Mouse (Mus musculus) ES-E14 (cell line): ENCODE data around the gene Adgrg5.

Experiments
- CHD2 ChIP-seq: IDR thresholded peaks from 2 replicates; pipeline ENCODE4 v1.6.1; 2014; ENCODE audit warnings: mild to moderate bottlenecking, low read depth, low read length, inconsistent platforms
- HCFC1 ChIP-seq: IDR thresholded peaks from 2 replicates; pipeline ENCODE4 v1.6.1; 2012; ENCODE audit warnings: low read length, inconsistent platforms, borderline replicate concordance; ENCODE audit not compliant: insufficient read depth
- MAFK ChIP-seq: IDR thresholded peaks from 2 replicates; pipeline ENCODE4 v1.6.1; 2014; ENCODE audit warnings: mild to moderate bottlenecking, low read depth, low read length, inconsistent platforms; ENCODE audit not compliant: insufficient read depth

DNA sequence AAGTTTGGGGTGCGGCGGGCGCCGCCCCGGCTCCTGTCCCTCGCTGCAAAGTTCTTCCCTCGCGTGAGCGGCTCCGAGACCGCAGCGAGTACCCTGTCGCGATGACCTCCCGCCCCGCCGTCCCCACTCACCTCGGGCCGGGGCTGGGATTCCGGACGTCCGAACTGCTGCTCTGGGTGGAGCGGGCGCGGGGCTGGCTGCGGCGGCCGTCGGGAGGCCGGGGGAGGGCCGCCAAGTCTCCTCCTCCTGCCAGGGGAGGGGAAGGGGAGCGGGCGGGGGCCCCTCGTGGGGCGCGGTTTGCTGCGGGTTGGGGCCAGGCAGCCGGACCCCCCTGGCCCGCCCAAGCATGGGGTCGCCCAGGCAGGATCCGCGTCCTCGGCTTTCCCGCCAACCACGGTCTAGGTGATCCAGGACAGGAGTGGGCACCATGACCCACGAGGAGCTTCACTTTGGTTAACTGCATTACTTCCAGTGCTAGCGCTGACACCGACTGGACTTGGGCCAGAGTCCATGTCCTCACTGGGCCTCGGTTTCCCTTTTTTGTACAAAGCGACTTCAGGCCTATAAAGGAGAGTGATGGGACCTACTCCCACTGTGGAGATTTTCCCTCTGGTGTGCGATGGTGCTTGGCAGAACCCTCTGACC lies 5.5 kb upstream of the Adgrg5 start, which contains the start of gene Ccdc102a:
- TF ChIP-seq HCFC1 (no peak), CHD2 (no peak), MAFK (no peak)
